Mouse (Mus musculus) limb, embryonic 13.5 days (tissue): ENCODE results near the gene Gpnmb. TPM values are rescaled to one million over a fixed set of nuclear protein-coding genes. Genes with fewer than 3 reads are reported as not detected.

ENCODE experiments used
- ATAC-seq: fragments of 200-750 bp; cut with Nextera tagmentation; 2 replicates; pipeline ENCODE4 v1.8.0; 2017; ENCODE audit warnings: low read depth, moderate number of reproducible peaks, moderate TSS enrichment; ENCODE audit not compliant: low FRiP score
- H3K27ac ChIP-seq: fragments of 300-500 bp; sonication (generic); 2 replicates; pipeline ENCODE4 v1.5.1; 2015; ENCODE audit warnings: inconsistent platforms, mild to moderate bottlenecking, moderate library complexity
- H3K27me3 ChIP-seq: fragments of 300-500 bp; sonication (generic); 2 replicates; pipeline ENCODE4 v1.6.1; 2015; ENCODE audit warnings: mild to moderate bottlenecking, inconsistent platforms
- H3K36me3 ChIP-seq: fragments of 300-500 bp; sonication (generic); 2 replicates; pipeline ENCODE4 v1.6.1; 2015; ENCODE audit warnings: inconsistent platforms, mild to moderate bottlenecking, moderate library complexity
- H3K4me1 ChIP-seq: fragments of 300-500 bp; sonication (generic); 2 replicates; pipeline ENCODE4 v1.6.1; 2015; ENCODE audit warnings: inconsistent platforms
- H3K4me2 ChIP-seq: fragments of 300-500 bp; sonication (generic); replicated peaks from 2 replicates; pipeline ENCODE4 v1.6.1; 2015; ENCODE audit warnings: inconsistent platforms, mild to moderate bottlenecking, moderate library complexity
- H3K4me3 ChIP-seq: fragments of 300-500 bp; sonication (generic); 2 replicates; pipeline ENCODE4 v1.5.1; 2015; ENCODE audit warnings: moderate library complexity, mild to moderate bottlenecking, inconsistent platforms
- H3K9ac ChIP-seq: fragments of 300-500 bp; sonication (generic); 2 replicates; pipeline ENCODE4 v1.6.1; 2015; ENCODE audit warnings: mild to moderate bottlenecking, inconsistent platforms
- H3K9me3 ChIP-seq: fragments of 300-500 bp; sonication (generic); 2 replicates; pipeline ENCODE4 v1.6.1; 2016; ENCODE audit warnings: inconsistent platforms
- WGBS: fragments of 180-500 bp; shearing (Covaris S2); methylation state at CpG from one replicate; pipeline ENCODE4 v1.1.7; 2015; 5-methylcytosine and 5-hydroxymethylcytosine counted together
- polyA plus RNA-seq: library from polyadenylated mRNA; unstranded; fragments of >200 nt; fragmentation: Nextera tagmentation; extraction: Ambion mirVana; gene quantifications from 2 replicates; pipeline ENCODE4 v1.2.1, GENCODE M21; 2015

Gene Gpnmb
- polyA plus RNA-seq, 1 experiment from 2014 or later, result 1.8 TPM

DNA sequence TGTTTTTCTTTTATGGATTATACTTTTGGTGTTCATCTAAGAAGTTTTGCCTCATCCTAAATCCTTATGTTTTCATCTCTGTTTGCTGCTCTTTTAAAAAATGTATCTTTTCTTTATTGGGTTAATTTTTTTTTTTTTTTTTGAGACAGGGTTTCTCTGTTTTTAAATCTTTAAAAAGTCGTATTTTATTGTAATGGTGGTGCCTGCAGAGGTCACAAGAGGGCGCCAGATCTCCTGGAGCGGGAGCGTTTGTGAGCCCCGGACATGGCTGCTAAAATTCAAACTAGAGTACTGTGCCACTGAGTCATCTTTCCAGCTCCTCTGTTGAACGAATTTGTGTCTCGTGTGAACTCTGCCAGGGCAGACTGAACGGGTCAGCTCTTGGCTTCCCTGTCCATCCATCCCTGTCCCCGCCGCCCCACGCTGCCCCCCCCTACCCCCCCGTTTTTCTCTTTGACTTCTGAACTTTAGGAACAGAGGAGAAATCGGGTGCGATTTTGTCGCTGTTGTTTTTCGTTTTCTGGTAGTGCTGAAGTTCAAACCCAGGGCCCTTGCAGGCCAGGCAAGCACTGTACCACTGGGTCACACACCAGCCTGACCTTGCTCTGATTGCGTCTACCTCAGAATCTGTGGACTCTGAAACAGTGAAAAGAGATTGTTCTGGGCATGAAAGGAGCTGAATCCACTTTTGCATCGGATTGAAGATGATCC, 3.3 kb downstream of the Gpnmb start:
- H3K4me1 ChIP-seq, result peaks cover 22% of the 10 kb centered on the region
- no peaks in the 10 kb centered on the region for H3K9me3 ChIP-seq
- H3K9ac ChIP-seq, result 0 out of 2 replicates have a peak overlapping the region, but pooled peaks have one; percentile 45
- peak overlapping the region; percentile 57 for H3K4me2 ChIP-seq
- WGBS, result 13% methylated on average over 18 of the region's 18 CpGs
- H3K27me3 ChIP-seq, result peaks cover 18% of the 10 kb centered on the region
- peak; percentile 51; the same call in 1 of the 2 replicates for ATAC-seq
- H3K4me3 ChIP-seq, result peak overlapping the region; percentile 35
- H3K27ac ChIP-seq, result no peak overlapping the region
- no peaks in the 10 kb centered on the region for H3K36me3 ChIP-seq

DNA sequence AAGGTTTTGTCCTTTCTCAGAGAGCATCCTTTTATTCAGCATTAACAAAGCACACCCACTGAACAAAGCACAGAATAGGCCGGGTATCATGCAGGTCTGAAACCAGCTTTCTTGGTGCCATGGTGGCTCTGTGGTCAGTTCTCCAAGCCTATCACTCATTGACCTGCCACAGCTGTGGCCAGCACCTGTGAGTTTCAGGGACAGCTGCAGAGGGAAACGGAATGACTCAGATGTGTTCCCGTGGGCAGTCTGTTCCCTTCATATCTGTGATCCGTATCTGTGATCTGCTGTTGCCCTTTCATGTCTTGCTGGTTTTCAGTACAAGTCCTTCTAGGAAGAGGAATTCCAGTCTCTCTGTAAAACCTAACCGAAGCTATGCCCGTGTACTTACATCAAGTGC, 10.2 kb downstream of the Gpnmb start:
- Histone ChIP-seq H3K36me3 (no peaks in the 10 kb centered on the region), H3K9me3 (no peaks in the 10 kb centered on the region), H3K4me2 (no peak overlapping the region), H3K27ac (no peak overlapping the region), H3K4me1 (peaks cover 11% of the 10 kb centered on the region; the same call in 1 of the 2 replicates), H3K4me3 (no peak overlapping the region), H3K27me3 (peaks cover 5% of the 10 kb centered on the region; the same call in 1 of the 2 replicates), H3K9ac (no peak overlapping the region)
- ATAC-seq, result no peak
- 61% methylated on average over 6 of the region's 6 CpGs for WGBS

DNA sequence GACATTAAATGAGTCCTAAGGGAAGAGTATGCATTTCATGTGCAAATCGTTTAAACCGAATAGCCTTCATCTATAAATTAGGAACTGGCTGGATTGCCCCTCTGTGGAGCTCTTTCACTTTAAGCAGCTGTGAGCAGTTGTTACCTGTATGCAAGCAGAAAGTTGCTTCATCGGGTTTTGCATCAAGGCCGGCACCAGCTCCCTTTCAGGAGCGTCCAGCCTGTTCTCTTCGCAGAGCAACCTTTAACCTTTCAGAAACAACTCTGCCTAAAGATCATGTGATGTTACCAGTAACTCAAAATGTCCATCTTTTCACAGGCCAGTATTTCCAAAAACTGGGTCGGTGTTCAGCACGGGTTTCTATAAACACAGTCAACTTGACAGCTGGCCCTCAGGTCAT, 10.6 kb downstream of the Gpnmb start:
- Histone ChIP-seq H3K36me3 (no peaks in the 10 kb centered on the region), H3K4me1 (peaks cover 11% of the 10 kb centered on the region; the same call in 1 of the 2 replicates), H3K27ac (no peak overlapping the region), H3K27me3 (peaks cover 5% of the 10 kb centered on the region; the same call in 1 of the 2 replicates), H3K9ac (no peak overlapping the region), H3K4me3 (no peak overlapping the region), H3K4me2 (no peak overlapping the region), H3K9me3 (no peaks in the 10 kb centered on the region)
- 69% methylated on average over 8 of the region's 8 CpGs for WGBS
- ATAC-seq, result no peak

DNA sequence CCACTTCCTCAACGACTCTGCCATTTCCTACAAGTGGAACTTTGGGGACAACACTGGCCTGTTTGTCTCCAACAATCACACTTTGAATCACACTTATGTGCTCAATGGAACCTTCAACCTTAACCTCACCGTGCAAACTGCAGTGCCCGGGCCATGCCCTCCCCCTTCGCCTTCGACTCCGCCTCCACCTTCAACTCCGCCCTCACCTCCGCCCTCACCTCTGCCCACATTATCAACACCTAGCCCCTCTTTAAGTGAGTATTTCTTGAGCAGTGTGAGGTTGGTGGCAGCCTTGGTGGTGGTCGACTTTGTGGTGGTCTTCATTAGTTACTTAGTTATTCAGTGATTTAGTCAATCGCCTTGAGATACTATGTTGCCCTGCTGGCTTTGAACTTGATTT, 11.5 kb downstream of the Gpnmb start:
- Histone ChIP-seq H3K4me1 (peaks cover 11% of the 10 kb centered on the region; the same call in 1 of the 2 replicates), H3K9me3 (no peaks in the 10 kb centered on the region), H3K4me2 (no peak overlapping the region), H3K27me3 (peaks cover 5% of the 10 kb centered on the region; the same call in 1 of the 2 replicates), H3K9ac (no peak overlapping the region), H3K36me3 (no peaks in the 10 kb centered on the region), H3K27ac (no peak overlapping the region), H3K4me3 (no peak overlapping the region)
- no peak for ATAC-seq
- 69% methylated on average over 10 of the region's 10 CpGs for WGBS

DNA sequence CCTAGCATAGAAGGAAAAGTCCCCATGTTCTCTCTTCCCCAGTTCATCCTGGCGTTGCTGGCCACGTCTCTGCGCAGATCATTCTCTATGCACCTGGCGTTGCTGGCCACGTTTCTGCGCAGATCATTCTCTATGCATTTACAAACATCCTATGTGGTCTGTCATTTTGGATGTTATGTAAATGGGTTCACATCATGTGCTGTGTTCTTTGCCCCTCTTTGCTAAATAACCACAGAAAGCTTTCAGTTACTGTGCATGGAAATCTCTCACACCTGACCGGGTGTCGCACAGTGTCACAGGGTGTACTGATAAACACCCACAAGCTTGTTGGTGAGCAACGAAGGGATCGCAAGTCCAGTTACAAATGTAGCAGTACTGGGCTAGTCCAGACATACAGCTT, 12.0 kb downstream of the Gpnmb start:
- H3K9me3 ChIP-seq, result no peaks in the 10 kb centered on the region
- no peak overlapping the region for H3K4me2 ChIP-seq
- H3K9ac ChIP-seq, result no peak overlapping the region
- H3K36me3 ChIP-seq, result no peaks in the 10 kb centered on the region
- WGBS, result 89% methylated on average over 10 of the region's 10 CpGs
- H3K27me3 ChIP-seq, result peaks cover 5% of the 10 kb centered on the region; the same call in 1 of the 2 replicates
- ATAC-seq, result no peak
- peaks cover 11% of the 10 kb centered on the region; the same call in 1 of the 2 replicates for H3K4me1 ChIP-seq
- no peak overlapping the region for H3K27ac ChIP-seq
- H3K4me3 ChIP-seq, result no peak overlapping the region

DNA sequence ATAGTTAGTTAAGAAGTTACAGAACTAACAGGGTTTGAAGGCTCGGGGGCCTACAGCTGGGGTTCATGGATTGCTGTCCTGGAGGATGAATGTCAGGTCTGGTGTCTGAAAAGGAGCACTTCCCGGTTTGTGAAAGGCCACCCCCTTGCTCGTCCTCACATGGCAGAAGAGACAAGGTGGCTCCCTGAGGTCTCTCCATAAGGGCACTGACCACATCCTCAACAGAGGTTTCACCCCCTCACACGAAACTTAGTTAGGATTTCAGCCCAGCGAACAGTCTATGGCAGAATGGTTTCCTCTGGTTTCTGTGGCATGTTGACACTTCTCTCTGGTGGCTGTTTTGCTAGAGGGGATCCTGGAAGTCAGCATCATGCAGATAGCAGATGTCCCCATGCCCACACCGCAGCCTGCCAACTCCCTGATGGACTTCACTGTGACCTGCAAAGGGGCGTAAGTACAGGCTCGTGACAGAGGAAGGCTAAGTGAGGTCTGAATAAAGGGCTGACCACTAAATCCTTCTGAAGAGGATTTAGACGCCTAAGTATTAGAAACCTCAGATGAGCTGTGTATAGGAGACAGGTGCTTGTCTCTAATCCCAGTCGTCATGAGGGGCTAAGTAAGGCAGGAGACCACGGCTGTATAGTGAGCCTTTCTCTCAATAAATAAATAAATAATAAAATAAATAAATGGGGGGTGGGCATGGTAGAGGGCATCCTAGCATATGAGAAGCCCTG, 14.5 kb downstream of the Gpnmb start:
- ATAC-seq, result no peak
- WGBS, result 80% methylated on average over 11 of the region's 11 CpGs
- H3K4me1 ChIP-seq, result peaks cover 19% of the 10 kb centered on the region

DNA sequence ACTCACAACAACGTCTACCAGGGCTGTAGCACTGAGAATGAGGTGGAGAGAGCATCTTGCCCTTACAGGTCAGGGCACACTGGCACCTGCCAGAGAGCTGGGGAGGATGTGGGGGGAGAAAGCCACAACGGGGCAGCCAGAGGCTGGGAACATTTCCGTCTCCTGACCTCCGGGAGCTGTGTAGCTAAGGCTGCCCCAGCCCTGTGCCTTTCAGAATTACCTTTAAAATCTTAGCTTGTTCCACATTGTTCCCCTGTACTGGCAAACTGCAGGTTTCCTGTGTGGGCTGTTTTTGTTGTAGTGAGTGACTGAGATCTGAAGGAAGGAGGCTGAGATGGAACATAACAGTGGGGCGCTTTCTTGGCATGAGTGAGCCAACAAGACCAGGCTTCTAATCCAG, 15.8 kb downstream of the Gpnmb start:
- H3K27me3 ChIP-seq, result peaks cover 5% of the 10 kb centered on the region; the same call in 1 of the 2 replicates
- H3K4me1 ChIP-seq, result peaks cover 18% of the 10 kb centered on the region
- no peak for ATAC-seq
- no peak overlapping the region for H3K4me3 ChIP-seq
- no peak overlapping the region for H3K4me2 ChIP-seq
- 67% methylated on average over 5 of the region's 5 CpGs for WGBS
- no peak overlapping the region for H3K9ac ChIP-seq
- H3K36me3 ChIP-seq, result no peaks in the 10 kb centered on the region
- no peaks in the 10 kb centered on the region for H3K9me3 ChIP-seq
- H3K27ac ChIP-seq, result no peak overlapping the region

More for the DNA sequence above, 14.5 kb downstream of the Gpnmb start:
- no peaks in the 10 kb centered on the region for H3K9me3 ChIP-seq
- no peak overlapping the region for H3K4me3 ChIP-seq
- no peak overlapping the region for H3K9ac ChIP-seq
- H3K4me2 ChIP-seq, result no peak overlapping the region
- peaks cover 5% of the 10 kb centered on the region; the same call in 1 of the 2 replicates for H3K27me3 ChIP-seq
- H3K36me3 ChIP-seq, result no peaks in the 10 kb centered on the region
- H3K27ac ChIP-seq, result no peak overlapping the region

DNA sequence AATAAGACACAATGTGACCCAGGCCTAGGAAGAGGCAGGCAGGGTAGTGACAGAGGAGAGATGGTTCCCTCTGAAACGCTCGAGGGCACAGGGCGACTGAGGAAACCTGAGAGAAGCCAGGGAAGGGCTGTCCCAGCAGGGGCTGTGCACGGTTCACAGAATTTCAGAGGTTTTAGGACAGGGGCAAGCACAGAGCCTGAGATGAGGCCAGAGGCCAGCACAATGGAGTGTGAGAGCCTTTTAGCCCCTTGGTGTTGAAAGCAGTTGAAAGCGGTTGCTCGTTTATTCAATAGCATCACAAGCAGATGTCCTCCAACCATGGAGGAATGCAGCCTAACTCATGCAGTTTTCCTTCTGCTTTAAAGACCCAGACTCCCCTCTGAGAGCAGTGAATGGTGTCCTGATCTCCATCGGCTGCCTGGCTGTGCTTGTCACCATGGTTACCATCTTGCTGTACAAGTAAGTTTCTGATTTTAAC, 18.9 kb downstream of the Gpnmb start:
- Histone ChIP-seq H3K4me2 (peak overlapping the region; percentile 11; the same call in 1 of the 2 replicates), H3K4me1 (peaks cover 14% of the 10 kb centered on the region), H3K27ac (peak overlapping the region; percentile 44; the same call in 1 of the 2 replicates), H3K9ac (no peak overlapping the region), H3K9me3 (no peaks in the 10 kb centered on the region), H3K36me3 (no peaks in the 10 kb centered on the region), H3K27me3 (no peaks in the 10 kb centered on the region), H3K4me3 (no peak overlapping the region)
- ATAC-seq, result peak; percentile 70; the same call in 1 of the 2 replicates
- WGBS, result 18% methylated on average over 7 of the region's 7 CpGs

DNA sequence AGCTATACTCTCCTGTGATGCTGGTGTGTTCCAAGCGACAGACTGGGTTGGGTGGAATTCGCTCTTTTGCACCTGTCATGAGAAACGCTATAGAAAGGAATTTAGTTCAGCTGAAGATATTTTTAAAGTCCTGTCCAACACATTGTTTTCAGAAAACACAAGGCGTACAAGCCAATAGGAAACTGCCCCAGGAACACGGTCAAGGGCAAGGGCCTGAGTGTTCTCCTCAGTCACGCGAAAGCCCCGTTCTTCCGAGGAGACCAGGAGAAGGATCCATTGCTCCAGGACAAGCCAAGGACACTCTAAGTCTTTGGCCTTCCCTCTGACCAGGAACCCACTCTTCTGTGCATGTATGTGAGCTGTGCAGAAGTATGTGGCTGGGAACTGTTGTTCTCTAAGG, 19.7 kb downstream of the Gpnmb start:
- WGBS, result 73% methylated on average over 9 of the region's 9 CpGs
- H3K4me2 ChIP-seq, result no peak overlapping the region

DNA sequence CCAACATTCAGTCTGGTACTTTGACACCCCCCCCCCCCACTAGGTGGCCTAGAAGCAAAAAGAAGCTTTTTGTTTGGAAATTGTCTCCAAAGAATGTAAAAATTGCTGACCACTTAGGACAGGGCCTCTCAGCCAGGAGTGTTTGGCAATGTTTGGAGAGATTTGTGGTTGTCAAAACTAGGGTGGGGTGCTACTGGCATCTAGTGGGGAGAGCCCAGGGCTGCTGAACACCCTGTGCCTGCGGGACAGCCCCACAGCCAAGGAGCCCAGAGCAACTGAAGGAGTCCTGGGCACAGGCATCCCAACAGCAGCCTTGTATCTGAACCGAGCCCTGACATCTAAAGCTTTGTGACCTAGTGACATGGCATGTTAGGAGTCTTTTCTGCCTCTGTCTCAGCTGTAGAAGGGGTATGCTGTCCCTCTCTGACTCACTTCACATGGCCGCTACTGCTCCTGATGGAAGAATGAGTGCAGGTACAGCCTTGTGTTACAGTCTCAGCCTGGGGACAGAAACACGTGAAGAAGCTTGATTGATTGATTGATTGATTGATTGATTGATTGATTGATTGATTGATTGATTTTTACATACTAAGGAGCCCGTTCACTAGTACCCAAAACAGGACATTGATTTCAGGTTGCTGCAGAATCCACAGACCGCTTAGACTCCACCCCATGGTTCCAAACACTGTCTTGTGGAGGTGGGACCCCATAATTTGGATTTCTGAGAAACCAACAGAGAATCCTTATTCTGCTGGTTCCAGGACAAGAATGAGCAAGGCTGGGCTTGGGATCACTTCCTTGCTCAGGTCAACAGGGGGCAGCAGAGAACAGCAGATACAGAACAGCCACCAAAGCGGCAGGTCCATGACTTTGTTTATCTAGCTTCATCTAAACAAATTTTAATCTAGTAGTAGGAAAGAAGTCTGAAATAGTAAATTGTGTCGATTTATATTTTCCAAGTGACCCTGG, 21.0 kb downstream of the Gpnmb start:
- ATAC-seq, result no peak; the same call in 1 of the 2 replicates
- H3K4me2 ChIP-seq, result no peak overlapping the region
- no peaks in the 10 kb centered on the region for H3K9me3 ChIP-seq
- H3K36me3 ChIP-seq, result no peaks in the 10 kb centered on the region
- no peak overlapping the region for H3K4me3 ChIP-seq
- H3K27ac ChIP-seq, result no peak overlapping the region
- H3K9ac ChIP-seq, result no peak overlapping the region
- no peaks in the 10 kb centered on the region for H3K27me3 ChIP-seq
- WGBS, result 40% methylated on average over 8 of the region's 8 CpGs
- H3K4me1 ChIP-seq, result peaks cover 14% of the 10 kb centered on the region

More for the DNA sequence above, 19.7 kb downstream of the Gpnmb start:
- Histone ChIP-seq H3K36me3 (no peaks in the 10 kb centered on the region), H3K9me3 (no peaks in the 10 kb centered on the region), H3K4me3 (no peak overlapping the region), H3K27ac (no peak overlapping the region), H3K9ac (no peak overlapping the region), H3K27me3 (no peaks in the 10 kb centered on the region), H3K4me1 (peaks cover 14% of the 10 kb centered on the region)
- no peak; the same call in 1 of the 2 replicates for ATAC-seq

DNA sequence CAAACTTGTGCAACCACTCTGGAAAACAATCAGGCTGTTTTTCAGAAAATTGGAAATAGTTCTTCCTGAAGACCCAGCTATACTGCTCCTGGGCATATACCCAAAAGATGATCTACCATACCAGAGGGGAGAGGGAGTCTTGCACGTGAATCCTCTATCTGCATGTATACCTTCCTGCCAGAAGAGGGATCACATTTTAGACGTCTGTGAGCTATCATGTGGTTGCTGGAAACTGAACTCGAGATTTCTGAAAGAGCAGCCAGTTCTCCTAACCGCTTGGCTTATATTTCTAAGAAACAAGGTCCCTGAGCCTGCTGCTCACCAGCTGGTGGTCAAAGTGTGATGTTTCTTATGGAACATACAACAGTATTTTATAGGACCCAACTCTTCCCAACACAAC, 32.0 kb downstream of the Gpnmb start:
- no peak overlapping the region for H3K4me3 ChIP-seq
- H3K9me3 ChIP-seq, result no peaks in the 10 kb centered on the region
- no peaks in the 10 kb centered on the region; the same call in 1 of the 2 replicates for H3K4me1 ChIP-seq
- no peak overlapping the region for H3K27ac ChIP-seq
- H3K36me3 ChIP-seq, result no peaks in the 10 kb centered on the region
- ATAC-seq, result no peak
- 49% methylated on average over 4 of the region's 4 CpGs for WGBS
- H3K4me2 ChIP-seq, result no peak overlapping the region
- no peaks in the 10 kb centered on the region for H3K27me3 ChIP-seq
- no peak overlapping the region for H3K9ac ChIP-seq
